Mouse (Mus musculus): ENCODE data around the gene Mcm6. TPM values are rescaled to one million over a fixed set of nuclear protein-coding genes. Genes with fewer than 3 reads are reported as not detected.
A peak's percentile ranks its signal among the peaks of the same experiment; 100 is the strongest.

The Mcm6 gene
- polyA plus RNA-seq (2016; fragmentation: Nextera tagmentation; extraction: Ambion mirVana), result 308 and 329 TPM in 2 replicates

- H3K36me3 ChIP-seq (replicated peaks), result peaks cover 58% of the 10 kb centered on the region
- peaks cover 26% of the 10 kb centered on the region for H3K4me1 ChIP-seq
- DNase-seq (ENCODE audit: low spot score), result peak; percentile 96
- peak within 1 kb of the TSS; percentile 96 for H3K27ac ChIP-seq (replicated peaks)
- H3K27me3 ChIP-seq (replicated peaks; ENCODE audit: low read depth, poor library complexity, severe bottlenecking), result no peaks in the 10 kb centered on the region
- 3% methylated on average over 38 of the region's 38 CpGs for WGBS
- H3K9me3 ChIP-seq, result no peaks in the 10 kb centered on the region
- peak within 1 kb of the TSS; percentile 87 for H3K4me3 ChIP-seq
Observed at GRCm38 (mm10) chr1:128359554-128360376, at the start of gene Mcm6. Gene Mcm6 (minus strand): TSS chr1:128359664.

GRCm38 (mm10) chr1:128406846-128407245 is 47.4 kb upstream of the Mcm6 start:
- peaks cover 54% of the 10 kb centered on the region for H3K36me3 ChIP-seq (replicated peaks)
- H3K9me3 ChIP-seq, result no peaks in the 10 kb centered on the region
- DNase-seq (ENCODE audit: low spot score), result no peak
- H3K27me3 ChIP-seq (replicated peaks; ENCODE audit: low read depth, poor library complexity, severe bottlenecking), result no peaks in the 10 kb centered on the region
- peaks cover 8% of the 10 kb centered on the region; the same call in 1 of the 2 replicates for H3K4me1 ChIP-seq
- H3K27ac ChIP-seq (replicated peaks), result no peak overlapping the region
- 61% methylated on average over 1 of the region's 1 CpGs for WGBS
- no peak overlapping the region for H3K4me3 ChIP-seq

DNA sequence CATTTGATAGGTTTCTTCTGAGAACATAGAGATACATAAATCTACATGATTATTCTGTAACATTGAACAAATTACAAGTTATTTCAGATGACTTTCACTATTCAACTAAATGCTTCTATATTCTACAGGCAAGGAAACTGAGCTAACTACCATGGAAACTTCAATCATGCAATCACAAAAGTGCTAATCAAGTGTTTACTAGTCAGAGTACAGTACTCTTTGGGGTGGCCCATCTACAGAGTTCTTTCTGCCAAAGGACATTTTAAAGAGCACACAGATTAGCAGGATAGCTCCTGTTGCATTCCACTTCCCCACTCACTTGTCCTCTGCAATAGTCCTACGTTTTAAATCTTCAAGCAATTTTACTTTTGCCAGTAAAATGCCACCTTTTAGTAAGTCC is 46.2 kb upstream of the Mcm6 start:
- Histone ChIP-seq H3K9me3 (no peaks in the 10 kb centered on the region), H3K4me3 (no peak overlapping the region), H3K36me3 (replicated peaks) (peaks cover 53% of the 10 kb centered on the region), H3K4me1 (peaks cover 11% of the 10 kb centered on the region; the same call in 1 of the 2 replicates), H3K27me3 (replicated peaks; ENCODE audit: low read depth, poor library complexity, severe bottlenecking) (no peaks in the 10 kb centered on the region), H3K27ac (replicated peaks) (no peak overlapping the region)
- WGBS, result 79% methylated on average over 1 of the region's 1 CpGs
- no peak for DNase-seq (ENCODE audit: low spot score)

GRCm38 (mm10) chr1:128405041-128405481 is 45.6 kb upstream of the Mcm6 start:
- no peaks in the 10 kb centered on the region for H3K9me3 ChIP-seq
- DNase-seq (ENCODE audit: low spot score), result no peak
- no peaks in the 10 kb centered on the region for H3K27me3 ChIP-seq (replicated peaks; ENCODE audit: low read depth, poor library complexity, severe bottlenecking)
- peaks cover 11% of the 10 kb centered on the region; the same call in 1 of the 2 replicates for H3K4me1 ChIP-seq
- WGBS, result 74% methylated on average over 2 of the region's 2 CpGs
- H3K4me3 ChIP-seq, result no peak overlapping the region
- H3K36me3 ChIP-seq (replicated peaks), result peaks cover 51% of the 10 kb centered on the region
- no peak overlapping the region for H3K27ac ChIP-seq (replicated peaks)

- peaks cover 70% of the 10 kb centered on the region for H3K36me3 ChIP-seq (replicated peaks)
- DNase-seq (ENCODE audit: low spot score), result no peak
- WGBS, result 52% methylated on average over 2 of the region's 2 CpGs
Observed at GRCm38 (mm10) chr1:128400926-128401325, 41.5 kb upstream of the Mcm6 start.

GRCm38 (mm10) chr1:128399941-128400915 is 40.8 kb upstream of the Mcm6 start:
- no peaks in the 10 kb centered on the region for H3K9me3 ChIP-seq
- WGBS, result 77% methylated on average over 5 of the region's 5 CpGs
- no peaks in the 10 kb centered on the region for H3K27me3 ChIP-seq (replicated peaks; ENCODE audit: low read depth, poor library complexity, severe bottlenecking)
- H3K36me3 ChIP-seq (replicated peaks), result peaks cover 75% of the 10 kb centered on the region
- H3K4me1 ChIP-seq, result 0 out of 2 replicates have a peak, but pooled peaks cover 4% of the 10 kb centered on the region
- DNase-seq (ENCODE audit: low spot score), result no peak
- H3K4me3 ChIP-seq, result no peak overlapping the region
- no peak overlapping the region for H3K27ac ChIP-seq (replicated peaks)

More at GRCm38 (mm10) chr1:128400926-128401325, 41.5 kb upstream of the Mcm6 start:
- Histone ChIP-seq H3K27ac (replicated peaks) (no peak overlapping the region), H3K4me1 (peaks cover 10% of the 10 kb centered on the region; the same call in 1 of the 2 replicates), H3K9me3 (no peaks in the 10 kb centered on the region), H3K4me3 (no peak overlapping the region), H3K27me3 (replicated peaks; ENCODE audit: low read depth, poor library complexity, severe bottlenecking) (no peaks in the 10 kb centered on the region)

DNA sequence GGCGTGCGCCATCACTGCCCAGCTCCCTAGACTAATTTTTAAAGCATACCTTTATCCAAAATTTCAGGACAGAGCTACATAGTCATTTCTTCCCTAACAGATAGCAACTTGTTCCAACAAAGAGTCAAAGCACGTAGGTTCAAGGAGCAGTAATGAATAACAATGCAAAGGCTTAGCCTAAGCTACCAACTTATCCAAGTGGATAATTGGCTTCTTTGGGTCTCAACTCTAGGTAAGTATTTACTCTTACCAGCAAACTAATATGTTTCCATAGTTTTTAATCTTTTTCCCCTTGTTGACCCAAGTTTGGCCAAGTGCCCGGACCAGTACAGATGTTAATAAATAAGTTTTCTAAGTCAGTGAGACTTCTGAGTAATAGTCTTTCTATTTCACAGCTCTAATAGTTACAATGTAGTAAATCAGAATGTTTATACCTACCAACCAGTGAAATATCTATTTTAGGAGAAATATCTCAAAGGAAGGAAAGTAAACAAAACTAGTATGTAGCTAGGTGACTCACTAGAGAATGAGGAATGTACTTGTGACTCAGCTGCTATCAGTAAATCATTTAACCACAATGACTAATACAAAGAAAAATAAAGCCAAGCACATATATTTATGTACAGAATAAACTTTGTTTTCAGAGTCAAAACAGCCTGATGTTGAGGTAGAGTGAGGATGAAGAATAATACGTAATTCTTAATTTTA is 39.4 kb upstream of the Mcm6 start:
- Histone ChIP-seq H3K36me3 (replicated peaks) (peaks cover 78% of the 10 kb centered on the region), H3K9me3 (no peaks in the 10 kb centered on the region), H3K27me3 (replicated peaks; ENCODE audit: low read depth, poor library complexity, severe bottlenecking) (no peaks in the 10 kb centered on the region), H3K4me1 (0 out of 2 replicates have a peak, but pooled peaks cover 3% of the 10 kb centered on the region), H3K4me3 (no peak overlapping the region), H3K27ac (replicated peaks) (no peak overlapping the region)
- WGBS, result 95% methylated on average over 5 of the region's 5 CpGs
- no peak for DNase-seq (ENCODE audit: low spot score)

DNA sequence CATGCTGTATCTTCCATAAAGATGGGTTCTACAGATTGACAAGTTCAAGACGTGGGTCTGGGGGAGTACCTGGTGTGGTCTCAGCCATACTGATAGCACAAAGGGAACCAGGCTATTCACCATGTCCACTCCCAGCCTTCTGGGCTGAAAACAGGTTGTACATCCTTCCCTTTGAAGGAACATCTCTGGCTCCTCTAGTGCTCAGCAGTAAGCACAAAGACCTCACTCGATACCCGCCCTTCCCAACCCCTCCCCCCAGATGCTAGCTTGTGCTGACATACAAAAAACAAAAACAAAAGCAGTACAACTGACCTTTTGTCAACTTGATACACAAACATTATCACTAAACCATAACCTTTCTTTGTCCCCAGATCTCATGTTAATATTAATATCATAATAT is 35.2 kb upstream of the Mcm6 start:
- DNase-seq (ENCODE audit: low spot score), result no peak
- Histone ChIP-seq H3K27me3 (replicated peaks; ENCODE audit: low read depth, poor library complexity, severe bottlenecking) (no peaks in the 10 kb centered on the region), H3K9me3 (no peaks in the 10 kb centered on the region), H3K4me1 (no peaks in the 10 kb centered on the region), H3K27ac (replicated peaks) (no peak overlapping the region), H3K36me3 (replicated peaks) (peaks cover 73% of the 10 kb centered on the region), H3K4me3 (no peak overlapping the region)
- WGBS, result 83% methylated on average over 3 of the region's 3 CpGs

DNA sequence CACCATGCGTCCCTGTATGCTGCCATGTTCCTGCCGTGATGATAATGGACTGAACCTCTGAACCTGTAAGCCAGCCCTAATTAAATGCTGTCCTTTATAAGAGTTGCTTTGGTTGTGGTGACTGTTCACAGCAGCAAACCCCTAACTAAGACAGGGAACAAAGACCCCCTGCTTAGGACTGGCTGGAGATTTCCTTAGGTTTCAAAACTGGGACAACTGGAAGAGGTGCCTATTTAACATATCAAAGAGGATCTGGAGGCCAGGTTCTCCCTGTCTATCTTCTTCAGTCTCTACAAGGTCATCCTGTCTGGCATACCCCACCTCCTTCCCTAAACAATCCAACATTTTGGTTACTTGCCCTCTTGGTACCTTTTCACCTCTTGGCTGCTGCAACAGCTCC is 32.9 kb upstream of the Mcm6 start:
- H3K27me3 ChIP-seq (replicated peaks; ENCODE audit: low read depth, poor library complexity, severe bottlenecking), result no peaks in the 10 kb centered on the region
- H3K4me1 ChIP-seq, result no peaks in the 10 kb centered on the region
- H3K27ac ChIP-seq (replicated peaks), result no peak overlapping the region
- H3K4me3 ChIP-seq, result no peak overlapping the region
- H3K36me3 ChIP-seq (replicated peaks), result peaks cover 73% of the 10 kb centered on the region
- no peaks in the 10 kb centered on the region for H3K9me3 ChIP-seq
- no peak for DNase-seq (ENCODE audit: low spot score)
- 74% methylated on average over 2 of the region's 2 CpGs for WGBS

DNA sequence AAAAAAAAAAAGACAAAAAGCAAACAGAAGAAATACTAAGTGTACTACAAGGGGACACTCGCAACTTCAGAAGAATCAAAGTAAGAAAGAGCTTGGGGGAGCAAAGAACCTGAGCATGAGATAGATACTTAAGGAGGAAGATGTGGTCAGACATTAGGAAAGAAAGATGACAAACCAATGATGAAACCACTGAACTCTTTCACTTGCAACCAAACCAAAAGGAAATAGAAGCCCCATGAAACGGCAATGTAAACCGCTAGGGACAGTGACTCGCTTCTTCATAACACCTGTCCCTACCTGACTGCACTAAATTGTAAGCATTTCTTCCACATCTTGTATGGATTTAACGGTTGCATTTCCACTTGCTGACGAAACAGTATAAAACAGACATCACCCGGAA is 27.0 kb upstream of the Mcm6 start:
- no peaks in the 10 kb centered on the region for H3K9me3 ChIP-seq
- WGBS, result 95% methylated on average over 7 of the region's 7 CpGs
- no peak overlapping the region for H3K27ac ChIP-seq (replicated peaks)
- DNase-seq (ENCODE audit: low spot score), result no peak
- peaks cover 83% of the 10 kb centered on the region for H3K36me3 ChIP-seq (replicated peaks)
- H3K4me1 ChIP-seq, result no peaks in the 10 kb centered on the region
- no peaks in the 10 kb centered on the region for H3K27me3 ChIP-seq (replicated peaks; ENCODE audit: low read depth, poor library complexity, severe bottlenecking)
- no peak overlapping the region for H3K4me3 ChIP-seq

DNA sequence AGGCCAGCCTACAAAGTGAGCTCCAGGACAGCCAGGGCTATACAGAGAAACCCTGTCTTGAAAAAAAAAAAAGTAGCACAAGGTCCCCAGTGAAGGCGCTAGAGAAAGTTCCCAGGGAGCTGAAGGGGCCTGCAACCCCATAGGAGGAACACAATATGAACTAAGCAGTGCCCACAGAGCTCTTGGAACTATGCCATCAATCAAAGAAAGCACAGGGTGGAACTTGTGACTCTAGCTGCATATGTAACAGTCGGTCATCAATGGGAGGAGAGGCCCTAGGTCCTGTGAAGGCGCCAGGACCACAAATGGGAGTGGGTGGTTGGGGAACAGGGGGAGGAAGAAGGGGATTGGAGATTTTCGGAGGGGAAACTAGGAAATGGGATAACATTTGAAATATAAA is 17.4 kb upstream of the Mcm6 start:
- Histone ChIP-seq H3K4me3 (no peak overlapping the region), H3K36me3 (replicated peaks) (peaks cover 72% of the 10 kb centered on the region), H3K9me3 (no peaks in the 10 kb centered on the region), H3K27ac (replicated peaks) (no peak overlapping the region), H3K27me3 (replicated peaks; ENCODE audit: low read depth, poor library complexity, severe bottlenecking) (no peaks in the 10 kb centered on the region), H3K4me1 (no peaks in the 10 kb centered on the region)
- no peak for DNase-seq (ENCODE audit: low spot score)
- 93% methylated on average over 4 of the region's 4 CpGs for WGBS
